In the genomic region with DNA sequence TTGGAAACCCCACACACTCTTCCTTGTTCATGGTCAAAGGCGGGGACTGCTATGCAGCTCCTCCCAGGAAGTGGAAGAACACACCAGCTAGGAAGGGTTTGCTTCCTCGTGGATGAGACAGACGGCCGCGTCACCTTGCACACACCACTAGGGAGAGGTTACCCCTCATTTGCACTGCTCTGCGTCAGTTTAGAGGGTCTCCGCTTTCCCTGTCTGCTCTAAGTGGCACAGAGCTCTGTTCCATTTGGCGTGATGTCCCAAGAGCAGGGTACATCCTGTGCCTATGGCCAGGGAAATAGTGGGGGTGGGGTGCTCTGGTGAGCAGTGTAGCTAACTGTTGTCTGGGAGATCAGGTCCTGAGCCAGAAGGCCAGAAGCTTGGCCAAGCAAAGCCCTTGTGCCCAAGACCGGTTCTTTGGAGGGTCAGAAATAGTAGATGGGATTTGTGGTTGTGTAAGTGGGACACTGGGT, we compare ENCODE assay signal across 7 mouse cellular contexts. TPM values are rescaled to one million over a fixed set of nuclear protein-coding genes. Genes with fewer than 3 reads are reported as not detected.
A peak's percentile ranks its signal among the peaks of the same experiment; 100 is the strongest.
DNase-seq lines count a peak whose midpoint lies in the region; ATAC-seq and TF ChIP-seq lines count a peak whose summit lies in the region.

No protein-coding gene starts in this region.

- H3K4me1 ChIP-seq in liver, adult 2 months (ENCODE audit: control insufficient read depth, insufficient read depth, low read length) = peaks cover 12% of the 10 kb centered on the region
- H3K4me1 ChIP-seq in hindbrain, embryonic 13.5 days (replicated peaks) = peaks cover 70% of the 10 kb centered on the region

- H3K4me2 ChIP-seq in hindbrain, embryonic 13.5 days = no peak overlapping the region

- no peak overlapping the region for H3K4me3 ChIP-seq in liver, adult 2 months (ENCODE audit: insufficient read depth, low read depth, low read length)
- H3K4me3 ChIP-seq in hindbrain, embryonic 13.5 days = no peak overlapping the region

- no peak for TF ChIP-seq CTCF in liver, adult 2 months (IDR thresholded peaks at IDR 0.05; ENCODE audit: low read depth, low read length)

- no peak overlapping the region for H3K27ac ChIP-seq in liver, adult 2 months (replicated peaks; ENCODE audit: insufficient read depth, low read depth, low read length)
- peak overlapping the region; percentile 99 for H3K27ac ChIP-seq in hindbrain, embryonic 13.5 days

- H3K36me3 ChIP-seq in liver, adult 2 months (ENCODE audit: control insufficient read depth, insufficient read depth, low read length) = no peaks in the 10 kb centered on the region
- peaks cover 56% of the 10 kb centered on the region for H3K36me3 ChIP-seq in hindbrain, embryonic 13.5 days

- no peak for DNase-seq in liver, adult 2 months (ENCODE audit: extremely low read depth, low read depth, low spot score)
- DNase-seq in liver = no peak
- DNase-seq in lung, postnatal 36 days = peak; percentile 61
- DNase-seq in adrenal gland, postnatal 25 days = no peak
- no peak for DNase-seq in embryo, embryonic 9.5 days (ENCODE audit: extremely low spot score)

- WGBS in liver, adult 2 months = 63% methylated on average over 9 of the region's 9 CpGs
- 76% methylated on average over 9 of the region's 9 CpGs for WGBS in hindbrain, embryonic 13.5 days

- no peaks in the 10 kb centered on the region for H3K9me3 ChIP-seq in hindbrain, embryonic 13.5 days

- no peaks in the 10 kb centered on the region for H3K27me3 ChIP-seq in liver, adult 2 months (ENCODE audit: control insufficient read depth, insufficient read depth, low read length)
- no peaks in the 10 kb centered on the region for H3K27me3 ChIP-seq in hindbrain, embryonic 13.5 days

- H3K79me2 ChIP-seq in liver, adult 2 months (ENCODE audit: control insufficient read depth, insufficient read depth, low read length) = peaks cover 6% of the 10 kb centered on the region; the same call in 1 of the 2 replicates

- TF ChIP-seq POLR2A in liver, adult 2 months (IDR thresholded peaks at IDR 0.05; ENCODE audit: extremely low read depth, insufficient read depth, low read length) = no peak

- 0 out of 2 replicates have a peak, but pooled peaks have one; percentile 17 for ATAC-seq in erythroblast, adult 5-6 weeks (replicated peaks; ENCODE audit: low FRiP score, poor library complexity, severe bottlenecking)
- ATAC-seq in hindbrain, embryonic 13.5 days (ENCODE audit: low FRiP score) = no peak

- H3K9ac ChIP-seq in liver, adult 2 months (ENCODE audit: low read depth, low read length) = 0 out of 2 replicates have a peak overlapping the region, but pooled peaks have one; percentile 9
- peak overlapping the region; percentile 30; the same call in 1 of the 2 replicates for H3K9ac ChIP-seq in hindbrain, embryonic 13.5 days

RNA-seq across cellular contexts. Expression of a gene that starts 13.7 kb away (rescaled TPM):
- total RNA-seq in liver, adult 2 months (2014; rRNA removed) = 5.5 and 8.9 TPM in 2 replicates
- 13.6 and 14.9 TPM in 2 replicates for polyA plus RNA-seq in liver, adult 2 months (2012; rRNA removed)
- total RNA-seq in erythroblast, adult 5-6 weeks (2015; ENCODE audit: low replicate concordance) = 1.9 and 5.0 TPM in 2 replicates
- total RNA-seq in erythroblast, adult 5-6 weeks (2017; ENCODE audit: low replicate concordance) = 4.3 and 8.1 TPM in 2 replicates
- 117 and 122 TPM in 2 replicates for polyA plus RNA-seq in hindbrain, embryonic 13.5 days (2015; fragmentation: Nextera tagmentation; extraction: Ambion mirVana)
- 82.5 and 89.4 TPM in 2 replicates for total RNA-seq in adrenal gland, postnatal 25 days (2021)

RNA-seq across cellular contexts. Expression of a gene that starts 20.9 kb away (rescaled TPM):
- 19.0 and 45.4 TPM in 2 replicates for total RNA-seq in liver, adult 2 months (2014; rRNA removed)
- 75.4 and 106 TPM in 2 replicates for polyA plus RNA-seq in liver, adult 2 months (2012; rRNA removed)
- total RNA-seq in erythroblast, adult 5-6 weeks (2015; ENCODE audit: low replicate concordance) = not detected in 2 replicates
- total RNA-seq in erythroblast, adult 5-6 weeks (2017; ENCODE audit: low replicate concordance) = 0.26 and 0.42 TPM in 2 replicates
- 1.9 and 2.4 TPM in 2 replicates for polyA plus RNA-seq in hindbrain, embryonic 13.5 days (2015; fragmentation: Nextera tagmentation; extraction: Ambion mirVana)
- 234 and 238 TPM in 2 replicates for total RNA-seq in adrenal gland, postnatal 25 days (2021)

RNA-seq across cellular contexts. Expression of a gene that starts 25.0 kb away (rescaled TPM):
- 3.9 and 6.2 TPM in 2 replicates for total RNA-seq in liver, adult 2 months (2014; rRNA removed)
- polyA plus RNA-seq in liver, adult 2 months (2012; rRNA removed) = 16.2 and 23.2 TPM in 2 replicates
- total RNA-seq in erythroblast, adult 5-6 weeks (2015; ENCODE audit: low replicate concordance) = 8.8 and 17.3 TPM in 2 replicates
- total RNA-seq in erythroblast, adult 5-6 weeks (2017; ENCODE audit: low replicate concordance) = 10.3 and 17.6 TPM in 2 replicates
- 72.4 and 75.2 TPM in 2 replicates for polyA plus RNA-seq in hindbrain, embryonic 13.5 days (2015; fragmentation: Nextera tagmentation; extraction: Ambion mirVana)
- total RNA-seq in adrenal gland, postnatal 25 days (2021) = 40.9 and 61.5 TPM in 2 replicates

RNA-seq across cellular contexts. Expression of a gene that starts 41.1 kb away (rescaled TPM):
- 15.5 and 17.7 TPM in 2 replicates for total RNA-seq in liver, adult 2 months (2014; rRNA removed)
- polyA plus RNA-seq in liver, adult 2 months (2012; rRNA removed) = 17.0 and 17.2 TPM in 2 replicates
- 30.3 and 42.7 TPM in 2 replicates for total RNA-seq in erythroblast, adult 5-6 weeks (2015; ENCODE audit: low replicate concordance)
- 26.1 and 26.3 TPM in 2 replicates for total RNA-seq in erythroblast, adult 5-6 weeks (2017; ENCODE audit: low replicate concordance)
- 31.5 and 33.0 TPM in 2 replicates for polyA plus RNA-seq in hindbrain, embryonic 13.5 days (2015; fragmentation: Nextera tagmentation; extraction: Ambion mirVana)
- total RNA-seq in adrenal gland, postnatal 25 days (2021) = 109 and 113 TPM in 2 replicates

RNA-seq across cellular contexts. Expression of a gene that starts 50.5 kb away (rescaled TPM):
- total RNA-seq in liver, adult 2 months (2014; rRNA removed) = 3.6 and 6.6 TPM in 2 replicates
- polyA plus RNA-seq in liver, adult 2 months (2012; rRNA removed) = 11.2 and 12.5 TPM in 2 replicates
- 20.0 and 23.6 TPM in 2 replicates for total RNA-seq in erythroblast, adult 5-6 weeks (2015; ENCODE audit: low replicate concordance)
- total RNA-seq in erythroblast, adult 5-6 weeks (2017; ENCODE audit: low replicate concordance) = 15.7 and 26.5 TPM in 2 replicates
- 48.7 and 50.2 TPM in 2 replicates for polyA plus RNA-seq in hindbrain, embryonic 13.5 days (2015; fragmentation: Nextera tagmentation; extraction: Ambion mirVana)
- 37.2 and 41.5 TPM in 2 replicates for total RNA-seq in adrenal gland, postnatal 25 days (2021)

Comparison
In these comparisons a context has a peak if more than half of its experiments do, and no peak if none do; other contexts are left out.
1. RNA of a gene that starts 20.9 kb away (total RNA-seq): 234 to 238 TPM in adrenal gland, postnatal 25 days and 19.0 to 45.4 TPM in liver, adult 2 months; 0.26 to 0.42 TPM in erythroblast, adult 5-6 weeks; every median in the first group is over 10 times any median in the second.